Mouse (Mus musculus): ENCODE measurements around the gene Gm2431. TPM values are rescaled to one million over a fixed set of nuclear protein-coding genes. Genes with fewer than 3 reads are reported as not detected.
A peak's percentile ranks its signal among the peaks of the same experiment; 100 is the strongest.
"Not testable (repeated sequence)": the region's sequence is repeated elsewhere in the genome, so short reads cannot be mapped to it uniquely, and the experiment has no call there.

The Gm2431 gene
- not detected in 2 replicates for polyA plus RNA-seq (2012; rRNA removed)

- not testable (repeated sequence) for H3K4me3 ChIP-seq (replicated peaks; ENCODE audit: insufficient read depth, low read depth, low read length); DNase-seq; H3K27me3 ChIP-seq (ENCODE audit: control insufficient read depth, insufficient read depth, low read length); H3K4me1 ChIP-seq (ENCODE audit: control insufficient read depth, insufficient read depth, low read length); H3K27ac ChIP-seq (ENCODE audit: insufficient read depth, low read length)
- 50% methylated on average over 1 of the region's 1 CpGs for WGBS
Measured at GRCm38 (mm10) chr7:142258254-142258653, at the start of gene Gm2431. Gene Gm2431, minus strand, starts transcription at chr7:142258354.

- H3K27ac ChIP-seq (ENCODE audit: insufficient read depth, low read length); H3K4me3 ChIP-seq (replicated peaks; ENCODE audit: insufficient read depth, low read depth, low read length); H3K4me1 ChIP-seq (ENCODE audit: control insufficient read depth, insufficient read depth, low read length); DNase-seq; H3K27me3 ChIP-seq (ENCODE audit: control insufficient read depth, insufficient read depth, low read length): not testable (repeated sequence)
- 83% methylated on average over 1 of the region's 1 CpGs for WGBS
Measured at GRCm38 (mm10) chr7:142303929-142304328, 45.8 kb upstream of the Gm2431 start.

DNA sequence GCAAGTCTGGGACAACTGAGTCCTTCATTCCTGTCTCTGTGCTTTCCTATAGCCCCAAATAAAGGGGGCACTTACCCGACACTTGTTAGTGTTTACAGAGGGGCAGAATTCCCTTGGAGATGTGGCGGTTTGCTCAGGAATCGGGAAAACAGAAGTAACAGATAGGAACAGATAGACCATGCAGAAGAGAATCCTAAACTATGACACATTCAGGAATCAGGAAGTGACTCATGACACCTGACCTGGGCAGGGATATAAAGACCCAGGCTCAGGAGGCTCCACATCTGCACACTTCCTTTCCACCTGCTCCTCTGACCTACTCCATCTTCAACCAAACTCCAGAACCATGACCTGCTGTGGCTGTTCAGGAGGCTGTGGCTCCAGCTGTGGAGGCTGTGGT, 45.1 kb upstream of the Gm2431 start, which contains the start of gene Krtap5-4:
Gene Krtap5-4, plus strand, starts transcription at position 301 of the 400 bp plus-strand sequence.
- 70% methylated on average over 3 of the region's 3 CpGs for WGBS

DNA sequence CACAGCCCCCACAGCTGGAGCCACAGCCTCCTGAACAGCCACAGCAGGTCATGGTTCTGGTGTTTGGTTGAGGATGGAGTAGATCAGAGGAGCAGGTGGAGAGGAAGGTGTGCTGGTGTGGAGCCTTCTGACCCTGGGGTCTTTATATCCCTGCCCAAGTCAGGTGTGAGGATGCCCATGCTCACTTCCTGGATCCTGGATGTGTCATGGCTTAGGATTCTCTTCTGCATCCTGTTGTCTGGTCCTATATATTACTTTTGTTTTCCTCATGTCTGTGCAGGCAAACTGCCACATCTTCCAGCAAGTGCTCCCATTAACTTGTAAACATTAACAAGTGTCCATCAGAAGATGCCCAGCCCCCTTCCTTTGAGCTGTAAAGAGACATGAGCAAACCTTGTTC, 38.9 kb upstream of the Gm2431 start, which contains the start of gene Krtap5-1:
Gene Krtap5-1, minus strand, starts transcription at position 101 of the 400 bp plus-strand sequence.
- not testable (repeated sequence) for H3K27ac ChIP-seq (ENCODE audit: insufficient read depth, low read length); DNase-seq; H3K4me3 ChIP-seq (replicated peaks; ENCODE audit: insufficient read depth, low read depth, low read length); H3K27me3 ChIP-seq (ENCODE audit: control insufficient read depth, insufficient read depth, low read length); H3K4me1 ChIP-seq (ENCODE audit: control insufficient read depth, insufficient read depth, low read length)

More for the DNA sequence above, 45.1 kb upstream of the Gm2431 start, which contains the start of gene Krtap5-4:
- Histone ChIP-seq H3K4me3 (replicated peaks; ENCODE audit: insufficient read depth, low read depth, low read length) (no peak within 1 kb of the TSS), H3K4me1 (ENCODE audit: control insufficient read depth, insufficient read depth, low read length) (no peaks in the 10 kb centered on the region), H3K27ac (ENCODE audit: insufficient read depth, low read length) (no peak within 1 kb of the TSS), H3K27me3 (ENCODE audit: control insufficient read depth, insufficient read depth, low read length) (no peaks in the 10 kb centered on the region)
- no peak for DNase-seq
- TF ChIP-seq POLR2A (IDR thresholded peaks at IDR 0.05; ENCODE audit: borderline replicate concordance, insufficient read depth, low read length), result no peak
- no peak for TF ChIP-seq CTCF (IDR thresholded peaks at IDR 0.05; ENCODE audit: borderline replicate concordance, insufficient read depth, low read depth, low read length)

DNA sequence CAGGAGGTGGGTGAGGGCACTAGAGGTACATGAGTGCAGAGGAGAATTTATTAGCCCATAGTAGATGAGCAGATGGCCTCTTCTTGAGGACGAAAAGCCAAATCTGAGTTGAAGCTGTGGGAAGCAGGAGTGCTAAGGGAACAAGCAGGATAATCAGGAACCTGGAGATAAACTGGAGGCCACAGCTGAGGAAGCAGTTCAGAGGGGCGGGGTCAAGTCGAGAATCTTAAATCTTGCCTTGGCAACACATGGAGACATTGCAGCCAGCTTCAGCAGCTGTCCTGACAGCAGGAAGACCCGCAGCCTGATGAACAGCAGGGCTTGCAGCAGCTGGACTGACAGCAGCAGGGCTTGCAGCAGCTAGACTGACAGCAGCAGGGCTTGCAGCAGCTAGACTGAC, 38.0 kb upstream of the Gm2431 start:
- 27% methylated on average over 4 of the region's 4 CpGs for WGBS
- not testable (repeated sequence) for H3K27me3 ChIP-seq (ENCODE audit: control insufficient read depth, insufficient read depth, low read length); DNase-seq; H3K4me3 ChIP-seq (replicated peaks; ENCODE audit: insufficient read depth, low read depth, low read length); H3K27ac ChIP-seq (ENCODE audit: insufficient read depth, low read length); H3K4me1 ChIP-seq (ENCODE audit: control insufficient read depth, insufficient read depth, low read length)

DNA sequence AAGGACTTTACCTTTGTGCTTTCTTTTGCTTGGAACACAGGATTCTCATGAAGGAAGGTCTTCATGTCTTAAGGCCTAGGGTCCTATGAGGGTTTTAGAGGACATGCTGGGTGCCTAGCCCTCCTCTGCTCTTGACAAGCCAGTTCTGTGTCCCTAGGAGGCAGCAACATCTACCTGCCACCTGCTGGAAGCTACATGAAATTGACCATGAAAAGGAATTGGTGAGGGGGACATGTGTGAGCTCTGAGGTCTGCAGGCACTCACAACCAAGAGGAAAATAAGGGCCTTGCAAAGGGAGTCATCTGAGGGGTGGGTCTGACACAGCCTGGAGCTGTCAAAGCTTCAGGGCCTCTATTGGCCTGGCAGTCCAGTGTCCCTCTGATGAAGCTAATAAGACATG, 37.3 kb upstream of the Gm2431 start:
- DNase-seq, result no peak
- Histone ChIP-seq H3K4me3 (replicated peaks; ENCODE audit: insufficient read depth, low read depth, low read length) (no peak overlapping the region), H3K4me1 (ENCODE audit: control insufficient read depth, insufficient read depth, low read length) (no peaks in the 10 kb centered on the region), H3K27ac (ENCODE audit: insufficient read depth, low read length) (no peak overlapping the region), H3K27me3 (ENCODE audit: control insufficient read depth, insufficient read depth, low read length) (no peaks in the 10 kb centered on the region)
- TF ChIP-seq CTCF (IDR thresholded peaks at IDR 0.05; ENCODE audit: borderline replicate concordance, insufficient read depth, low read depth, low read length) (no peak), POLR2A (IDR thresholded peaks at IDR 0.05; ENCODE audit: borderline replicate concordance, insufficient read depth, low read length) (no peak)

DNA sequence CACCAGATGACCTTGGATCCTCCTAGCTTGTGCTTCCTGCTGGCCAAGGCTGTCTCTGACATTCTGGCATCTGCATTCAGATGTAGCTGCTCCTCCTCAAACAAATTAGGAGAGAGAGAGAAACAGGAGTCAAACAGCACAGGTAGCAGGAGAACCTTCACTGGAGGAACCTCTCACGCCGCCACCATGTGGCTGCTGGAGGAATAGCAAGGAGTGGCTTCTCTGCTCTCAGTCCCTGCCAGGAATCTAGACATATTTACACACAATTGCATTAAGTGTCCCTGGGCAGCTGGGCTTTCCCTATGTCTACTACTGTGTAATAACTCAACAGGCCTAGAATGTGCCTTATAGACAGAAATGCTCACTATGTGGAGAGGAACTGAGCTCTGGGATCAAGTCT, 35.7 kb upstream of the Gm2431 start:
- not testable (repeated sequence) for H3K27ac ChIP-seq (ENCODE audit: insufficient read depth, low read length); H3K4me3 ChIP-seq (replicated peaks; ENCODE audit: insufficient read depth, low read depth, low read length); H3K4me1 ChIP-seq (ENCODE audit: control insufficient read depth, insufficient read depth, low read length); H3K27me3 ChIP-seq (ENCODE audit: control insufficient read depth, insufficient read depth, low read length)
- peak; percentile 27 to 41 for DNase-seq
- WGBS, result 0% methylated on average over 2 of the region's 2 CpGs
- TF ChIP-seq CTCF (IDR thresholded peaks at IDR 0.05; ENCODE audit: borderline replicate concordance, insufficient read depth, low read depth, low read length), result peak; percentile 62

DNA sequence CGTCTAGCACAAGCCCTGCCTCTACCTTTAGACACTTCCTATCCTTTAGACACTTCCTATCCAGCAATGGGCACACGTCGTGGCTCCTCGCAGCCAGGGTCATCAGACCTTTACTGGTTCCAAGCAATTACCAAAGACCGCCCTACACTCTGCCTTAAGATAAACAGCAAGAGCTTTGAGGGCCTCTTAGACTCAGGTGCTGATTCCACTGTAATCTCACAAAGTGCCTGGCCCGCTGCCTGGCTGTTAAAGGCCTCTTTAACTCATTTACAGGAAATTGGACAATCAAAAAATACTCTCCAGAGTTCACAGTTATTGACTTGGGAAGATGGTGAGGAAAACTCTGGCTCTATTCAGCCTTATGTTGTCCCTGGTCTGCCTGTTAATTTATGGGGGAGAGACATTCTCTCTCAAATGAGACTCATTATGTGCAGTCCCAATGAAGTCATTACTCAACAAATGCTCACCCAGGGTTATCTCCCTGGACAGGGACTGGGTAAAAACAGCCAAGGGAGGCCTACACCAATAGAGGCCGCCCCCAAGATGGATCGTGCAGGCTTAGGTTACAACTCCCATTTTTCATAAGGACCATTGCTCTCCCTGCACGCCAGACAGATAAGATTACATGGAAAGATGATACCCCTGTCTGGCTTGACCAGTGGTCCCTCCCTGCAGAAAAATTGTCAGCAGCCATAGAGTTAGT, 27.9 kb upstream of the Gm2431 start:
- not testable (repeated sequence) for H3K27me3 ChIP-seq (ENCODE audit: control insufficient read depth, insufficient read depth, low read length); DNase-seq; H3K27ac ChIP-seq (ENCODE audit: insufficient read depth, low read length); H3K4me1 ChIP-seq (ENCODE audit: control insufficient read depth, insufficient read depth, low read length); H3K4me3 ChIP-seq (replicated peaks; ENCODE audit: insufficient read depth, low read depth, low read length)
- WGBS, result 92% methylated on average over 9 of the region's 9 CpGs

Measured in cerebellum, adult 2 months (tissue).